Mouse (Mus musculus) layer of hippocampus, postnatal 36 days (tissue): ENCODE results near the gene Rnf144a. TPM values are rescaled to one million over a fixed set of nuclear protein-coding genes. Genes with fewer than 3 reads are reported as not detected.
A peak's percentile ranks its signal among the peaks of the same experiment; 100 is the strongest.

Experiments used
- DNase-seq, 2 experiments: peaks; one replicate each; pipeline ENCODE4 v3.0.0; 2022
- total RNA-seq, 2 experiments: library from RNA; stranded (reverse); gene quantifications; 2 replicates each; pipeline ENCODE4 v1.2.3; 2021

Rnf144a gene
- total RNA-seq, 2 experiments from 2014 or later = 22.6 to 23.8 TPM

DNA sequence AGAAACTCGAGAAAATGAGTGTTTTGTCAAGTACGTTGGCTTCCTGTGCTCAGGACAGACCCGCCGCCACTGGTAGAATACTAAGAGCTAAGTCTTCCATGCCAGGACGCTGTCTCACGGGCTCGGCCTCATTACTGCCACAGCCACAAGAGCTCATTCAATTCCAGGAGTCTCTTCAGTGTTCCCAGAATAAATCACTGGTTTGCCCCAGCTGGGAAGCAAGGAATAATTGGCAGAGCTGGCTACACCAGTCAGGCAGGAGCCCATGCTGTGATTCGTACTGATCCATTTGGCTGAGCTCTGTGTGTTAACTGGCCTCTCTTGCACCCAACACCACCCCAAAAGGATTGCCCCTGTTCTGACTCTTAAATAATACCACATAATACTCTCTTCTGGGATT is 45.0 kb downstream of the Rnf144a start:
- DNase-seq = peak; percentile 36 to 66

- no peak for DNase-seq
These were observed 47.7 kb downstream of the Rnf144a start for GRCm38 (mm10) chr12:26367361-26367760.

GRCm38 (mm10) chr12:26366372-26366771 is 48.7 kb downstream of the Rnf144a start:
- DNase-seq = no peak

DNA sequence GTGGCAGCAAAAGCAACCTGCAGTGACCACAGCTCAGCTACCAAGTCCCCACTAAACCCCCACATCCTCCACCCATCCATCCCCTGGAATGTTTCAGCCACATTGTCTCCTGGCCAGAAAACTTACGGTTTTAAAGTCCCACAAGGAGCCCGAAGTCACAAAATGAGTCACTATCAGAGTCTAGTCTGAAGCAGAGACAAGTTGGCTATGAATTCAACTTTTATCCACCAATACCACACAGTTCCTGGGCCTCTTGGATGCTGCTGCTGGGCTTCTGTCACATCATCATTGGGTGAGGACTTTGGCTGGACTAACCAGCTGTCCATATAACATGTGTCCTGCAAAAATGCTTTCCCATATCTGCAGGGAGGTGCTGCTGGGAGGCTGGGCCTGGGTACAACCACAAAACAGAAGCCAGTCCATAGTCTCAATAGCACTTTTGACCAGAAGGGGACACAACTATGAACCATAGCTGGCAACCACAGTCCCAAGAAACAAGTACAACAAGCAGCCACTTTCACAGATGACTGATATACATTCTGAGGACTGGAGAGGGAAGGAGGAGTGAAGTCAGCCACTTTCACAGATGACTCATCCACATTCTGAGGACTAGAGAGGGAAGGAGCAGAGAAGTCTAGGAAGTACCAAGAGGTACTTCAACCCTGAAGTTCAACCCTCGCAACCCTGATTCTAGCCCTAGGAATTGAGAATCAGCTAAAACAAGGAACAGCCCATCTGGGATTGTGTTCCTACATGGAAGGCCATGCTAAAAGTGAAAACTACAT is 49.3 kb downstream of the Rnf144a start:
- DNase-seq = no peak

DNA sequence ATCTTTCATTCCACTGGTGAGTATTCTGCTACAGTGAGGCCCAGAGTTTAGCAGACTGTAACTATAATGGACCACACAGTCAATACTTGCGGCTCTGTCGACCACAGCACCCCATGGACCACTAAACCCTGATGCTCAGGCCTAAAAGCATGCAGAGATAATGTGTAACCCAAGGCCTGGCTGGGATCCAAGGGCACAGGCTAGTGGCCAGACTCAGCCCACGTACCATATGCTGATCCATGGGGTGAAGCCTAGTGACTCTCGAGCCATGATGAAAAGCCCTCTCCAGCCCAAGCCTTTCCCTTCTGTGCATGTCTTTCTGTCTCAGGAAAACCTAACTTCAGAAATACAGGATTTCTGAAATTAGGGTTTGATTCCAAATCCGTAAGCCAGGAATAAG is 50.2 kb downstream of the Rnf144a start:
- DNase-seq = no peak

GRCm38 (mm10) chr12:26360946-26361523 is 54.0 kb downstream of the Rnf144a start:
- DNase-seq = no peak

DNA sequence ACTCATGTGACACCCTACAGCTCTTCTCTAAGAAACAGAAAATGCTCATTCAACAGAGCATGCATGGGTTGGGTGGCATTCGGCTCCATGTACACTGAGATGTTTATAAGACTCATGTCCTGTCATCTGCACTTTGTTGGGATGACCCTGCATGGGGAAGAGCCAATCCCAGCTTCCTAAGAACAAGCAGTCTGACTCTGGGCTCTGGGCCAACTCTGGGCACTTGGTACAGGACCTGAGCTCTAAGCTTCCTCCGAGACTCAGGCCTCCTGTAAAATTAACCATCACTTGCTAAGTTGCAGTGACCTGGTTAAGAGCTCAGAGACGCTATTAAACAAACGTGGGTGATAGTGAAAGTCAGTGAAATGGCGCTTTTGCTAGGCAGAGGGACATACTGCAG is 55.2 kb downstream of the Rnf144a start:
- no peak for DNase-seq

GRCm38 (mm10) chr12:26359241-26359640 is 55.8 kb downstream of the Rnf144a start:
- no peak for DNase-seq

- DNase-seq = no peak
These were observed 57.8 kb downstream of the Rnf144a start for GRCm38 (mm10) chr12:26357246-26357645.

DNA sequence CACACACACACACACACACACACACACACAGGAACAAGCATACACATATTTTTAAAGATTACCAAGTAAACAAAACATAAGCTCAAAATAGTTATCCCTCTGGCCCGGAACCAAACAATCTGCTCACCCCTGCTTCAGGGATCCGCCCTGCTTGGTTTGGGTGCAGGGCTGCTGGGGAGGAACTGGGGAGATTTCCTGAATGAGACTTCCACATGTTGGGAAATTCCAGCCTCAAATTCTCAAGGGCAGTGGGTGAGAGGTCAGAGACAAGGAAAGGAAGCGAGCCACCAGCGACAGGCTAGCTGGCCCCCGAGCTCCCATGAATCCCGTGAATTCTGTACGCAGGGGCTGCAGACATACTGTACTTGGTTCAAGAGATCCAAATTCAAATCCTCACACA is 58.9 kb downstream of the Rnf144a start:
- no peak for DNase-seq

DNA sequence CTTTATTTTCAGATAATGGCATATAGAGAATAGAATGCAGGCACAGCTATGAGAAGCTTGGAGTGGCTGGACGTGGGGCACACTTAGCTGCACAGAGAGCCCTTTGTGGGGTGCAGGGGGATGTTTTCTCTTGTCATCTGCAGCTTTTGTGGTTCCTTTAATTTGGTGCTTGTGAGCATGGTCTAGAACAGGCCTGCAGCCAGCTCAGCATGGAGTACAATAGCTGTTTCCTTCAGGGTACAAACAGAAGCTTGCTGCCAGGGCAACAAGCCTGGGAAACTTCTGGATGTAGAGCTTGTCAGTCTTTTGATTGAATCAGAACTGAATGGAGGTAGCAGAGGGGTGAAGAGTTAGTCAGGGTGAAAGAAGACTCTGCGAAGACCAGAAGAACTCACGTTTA is 63.7 kb downstream of the Rnf144a start:
- DNase-seq = peak in 1 of 2 experiments; percentile 33

GRCm38 (mm10) chr12:26344408-26344807 is 70.6 kb downstream of the Rnf144a start:
- DNase-seq = no peak

- no peak for DNase-seq
These were observed 71.9 kb downstream of the Rnf144a start for GRCm38 (mm10) chr12:26343131-26343530.

- no peak for DNase-seq
These were observed 72.4 kb downstream of the Rnf144a start for GRCm38 (mm10) chr12:26342663-26343062.

DNA sequence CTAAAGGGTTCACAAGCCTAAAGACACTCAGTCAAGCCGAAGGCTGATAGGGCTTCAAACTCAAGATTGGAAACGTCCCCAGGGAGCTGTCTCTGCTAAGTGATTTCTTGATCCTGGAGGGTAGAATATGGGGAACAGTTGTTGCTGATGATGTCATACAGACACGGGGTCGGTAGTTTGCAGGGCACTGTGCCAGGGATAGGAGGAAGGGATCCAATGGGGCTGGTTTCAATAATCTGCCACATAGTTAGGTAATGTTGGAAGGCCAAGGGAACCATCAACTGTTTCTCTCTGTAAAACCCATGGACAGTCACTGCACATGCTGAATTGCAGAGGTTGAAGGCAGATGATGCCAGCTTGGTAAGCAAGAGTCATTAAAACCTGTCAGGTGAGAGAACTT is 73.0 kb downstream of the Rnf144a start:
- DNase-seq = no peak

GRCm38 (mm10) chr12:26340621-26341020 is 74.4 kb downstream of the Rnf144a start:
- no peak for DNase-seq

DNA sequence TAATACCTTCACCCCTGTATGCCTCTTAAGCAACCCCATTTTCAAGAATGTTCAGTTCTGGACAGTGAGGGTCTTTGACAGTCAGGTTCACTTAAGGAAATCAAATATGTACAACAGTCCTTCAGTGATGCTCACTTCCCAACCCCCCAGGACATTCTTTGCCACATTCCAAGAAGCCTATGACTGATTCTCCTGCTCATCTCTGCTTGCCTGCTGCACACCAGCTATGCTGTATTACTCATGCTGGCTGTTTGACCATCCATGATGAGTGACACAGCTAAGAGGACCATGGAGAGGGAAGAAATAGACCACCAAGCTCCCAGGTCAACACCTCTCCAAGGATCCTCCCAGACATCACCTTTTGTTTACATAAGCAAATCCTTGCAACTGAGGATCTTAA is 75.2 kb downstream of the Rnf144a start:
- DNase-seq = no peak

GRCm38 (mm10) chr12:26339181-26339580 is 75.9 kb downstream of the Rnf144a start:
- no peak for DNase-seq

GRCm38 (mm10) chr12:26333678-26334077 is 81.4 kb downstream of the Rnf144a start:
- DNase-seq = no peak

- peak; percentile 35 to 48 for DNase-seq
These were observed 84.0 kb downstream of the Rnf144a start for GRCm38 (mm10) chr12:26331048-26331447.

- no peak for DNase-seq
These were observed 85.3 kb downstream of the Rnf144a start for GRCm38 (mm10) chr12:26329756-26330155.

GRCm38 (mm10) chr12:26329031-26329675 is 85.9 kb downstream of the Rnf144a start:
- DNase-seq = no peak

GRCm38 (mm10) chr12:26323783-26324364 is 91.2 kb downstream of the Rnf144a start:
- DNase-seq = peak in 1 of 2 experiments; percentile 4
